In genomic region chr5:122832536-122832935, GRCm38 (mm10) we compare ENCODE assay signal across 25 mouse cellular contexts. TPM values are rescaled to one million over a fixed set of nuclear protein-coding genes. Genes with fewer than 3 reads are reported as not detected.
A peak's percentile ranks its signal among the peaks of the same experiment; 100 is the strongest.
DNase-seq lines count a peak whose midpoint lies in the region; ATAC-seq and TF ChIP-seq lines count a peak whose summit lies in the region.
"Had no signal": no experiment of that assay in that cellular context is flagged by ENCODE, and none has a peak within 500 bp of the region (broad histone marks: within the 10 kb centered on the region; RNA-seq: fewer than 3 reads in every experiment).

No protein-coding gene starts in this region.

- no peak for TF ChIP-seq CTCF in left cerebral cortex, adult 2 months (IDR thresholded peaks at IDR 0.05)

- no peaks in the 10 kb centered on the region for H3K27me3 ChIP-seq in splenic B cell, adult 2 months (ENCODE audit: control insufficient read depth, insufficient read depth, low read length, poor library complexity, severe bottlenecking)
- H3K27me3 ChIP-seq: forebrain, embryonic 15.5 days; intestine, embryonic 15.5 days; liver, embryonic 15.5 days; lung, embryonic 15.5 days; midbrain, embryonic 15.5 days; Patski had no signal

- H3K4me3 ChIP-seq in left cerebral cortex, adult 2 months = no peak overlapping the region
- H3K4me3 ChIP-seq: embryonic facial prominence, embryonic 10.5 days; forebrain, embryonic 15.5 days; heart, embryonic 10.5 days; intestine, embryonic 15.5 days; limb, embryonic 10.5 days; liver, embryonic 15.5 days; lung, embryonic 15.5 days; midbrain, embryonic 15.5 days had no signal

- peak; percentile 87 for DNase-seq in A20 (ENCODE audit: low read depth, low spot score)
- DNase-seq in CD4-positive, CD25-positive, alpha-beta regulatory T cell, adult 2 months (ENCODE audit: low read depth, low spot score) = peak; percentile 59
- DNase-seq in splenic B cell, adult 2 months (ENCODE audit: low read depth, low spot score) = peak; percentile 45
- DNase-seq in c-Kit-positive CD71-positive TER-119-positive erythroid progenitor cells, embryonic 14.5 days (ENCODE audit: low spot score) = no peak
- no peak for DNase-seq in left cerebral cortex, adult 2 months (ENCODE audit: extremely low spot score in 1 of 2, low spot score in 2 of 2)
- DNase-seq in natural killer cell, adult 2 months (ENCODE audit: low spot score in 2 of 2) = no peak
- DNase-seq: adrenal gland, postnatal 10 days; cerebellum, adult 9-10 months; gastrocnemius, postnatal 36 days; heart, postnatal 4 days; kidney, adult 8-10 months; kidney, postnatal 14 days; liver; lung, postnatal 36 days had no signal

- no peaks in the 10 kb centered on the region for H3K36me3 ChIP-seq in splenic B cell, adult 2 months (ENCODE audit: control insufficient read depth, insufficient read depth, low read length, poor library complexity, severe bottlenecking)
- H3K36me3 ChIP-seq: embryonic facial prominence, embryonic 10.5 days; forebrain, embryonic 15.5 days; heart, embryonic 10.5 days; intestine, embryonic 15.5 days; limb, embryonic 10.5 days; liver, embryonic 15.5 days; lung, embryonic 15.5 days; midbrain, embryonic 15.5 days had no signal

- ATAC-seq in common myeloid progenitor, adult 5-6 weeks (replicated peaks; ENCODE audit: low read depth, poor library complexity, severe bottlenecking) = 0 out of 2 replicates have a peak, but pooled peaks have one; percentile 25
- ATAC-seq: forebrain, embryonic 15.5 days; intestine, embryonic 15.5 days; midbrain, embryonic 15.5 days; Patski had no signal

- H3K27ac ChIP-seq in left cerebral cortex, adult 2 months = no peak overlapping the region
- H3K27ac ChIP-seq: embryonic facial prominence, embryonic 10.5 days; forebrain, embryonic 15.5 days; heart, embryonic 10.5 days; hindbrain, embryonic 14.5 days; intestine, embryonic 15.5 days; limb, embryonic 10.5 days; liver, embryonic 15.5 days; lung, embryonic 15.5 days; midbrain, embryonic 15.5 days had no signal

- intact Hi-C loops in left cerebral cortex, adult 2 months (cut with DNase I) = no loop called here

RNA-seq across cellular contexts. Expression of gene Anapc5, which starts 11.4 kb away (rescaled TPM):
- total RNA-seq in common myeloid progenitor, adult 5-6 weeks (2017) = 344 and 345 TPM in 2 replicates
- total RNA-seq in left cerebral cortex, adult 2 months (2021) = 100 to 1,000 TPM; 222 to 229 TPM

RNA-seq across cellular contexts. Expression of gene Rnf34, which starts 17.3 kb away (rescaled TPM):
- total RNA-seq in common myeloid progenitor, adult 5-6 weeks (2017) = 15.3 and 23.0 TPM in 2 replicates
- total RNA-seq in left cerebral cortex, adult 2 months (2021) = 10 to 100 TPM; 51.5 to 56.3 TPM

RNA-seq across cellular contexts. Expression of gene Camkk2, which starts 53.3 kb away (rescaled TPM):
- 20.8 and 42.9 TPM in 2 replicates for total RNA-seq in common myeloid progenitor, adult 5-6 weeks (2017)
- total RNA-seq in left cerebral cortex, adult 2 months (2021) = 100 to 1,000 TPM; 238 to 248 TPM

Comparison
In these comparisons a context has a peak if more than half of its experiments do, and no peak if none do; other contexts are left out.
1. DNase-seq: peak in A20 (single experiment), CD4-positive, CD25-positive, alpha-beta regulatory T cell, adult 2 months (single experiment) and splenic B cell, adult 2 months (single experiment); none in c-Kit-positive CD71-positive TER-119-positive erythroid progenitor cells, embryonic 14.5 days (single experiment), left cerebral cortex, adult 2 months (0 of 2) and natural killer cell, adult 2 months (0 of 2).